Mouse (Mus musculus) forebrain, postnatal 0 days (tissue): ENCODE data around the gene Asf1a. TPM values are rescaled to one million over a fixed set of nuclear protein-coding genes. Genes with fewer than 3 reads are reported as not detected.
A peak's percentile ranks its signal among the peaks of the same experiment; 100 is the strongest.
"Not testable (repeated sequence)": the region's sequence is repeated elsewhere in the genome, so short reads cannot be mapped to it uniquely, and the experiment has no call there.

ENCODE experiments used
- ATAC-seq: fragments of 200-750 bp; cut with Nextera tagmentation; 2 replicates; pipeline ENCODE4 v1.8.0; 2017; ENCODE audit warnings: mild to moderate bottlenecking, moderate library complexity
- DNase-seq: peaks from one replicate; pipeline ENCODE4 v3.0.0-alpha.2; 2015
- H3K27ac ChIP-seq: fragments of 300-500 bp; sonication (generic); 2 replicates; pipeline ENCODE4 v1.5.1; 2014; ENCODE audit warnings: low read depth, mild to moderate bottlenecking, antibody characterized with exemption, low read length, moderate library complexity, mixed read lengths
- H3K27me3 ChIP-seq: fragments of 300-500 bp; sonication (generic); 2 replicates; pipeline ENCODE4 v1.6.1; 2014; ENCODE audit warnings: mild to moderate bottlenecking, low read length, mixed read lengths; ENCODE audit not compliant: insufficient read depth
- H3K36me3 ChIP-seq: fragments of 300-500 bp; sonication (generic); 2 replicates; pipeline ENCODE4 v1.6.1; 2014; ENCODE audit warnings: mild to moderate bottlenecking, moderate library complexity; ENCODE audit not compliant: insufficient read depth
- H3K4me1 ChIP-seq: fragments of 300-500 bp; sonication (generic); 2 replicates; pipeline ENCODE4 v1.6.1; 2014; ENCODE audit warnings: antibody characterized with exemption; ENCODE audit not compliant: insufficient read depth
- H3K4me2 ChIP-seq: fragments of 300-500 bp; sonication (generic); 2 replicates; pipeline ENCODE4 v1.6.1; 2014; ENCODE audit warnings: low read depth, mild to moderate bottlenecking, moderate library complexity
- H3K4me3 ChIP-seq: fragments of 300-500 bp; sonication (generic); 2 replicates; pipeline ENCODE4 v1.5.1; 2014; ENCODE audit warnings: low read depth, low read length, mixed read lengths
- H3K9ac ChIP-seq: fragments of 300-500 bp; sonication (generic); 2 replicates; pipeline ENCODE4 v1.6.1; 2014; ENCODE audit warnings: mild to moderate bottlenecking
- H3K9me3 ChIP-seq: fragments of 300-500 bp; sonication (generic); 2 replicates; pipeline ENCODE4 v1.6.1; 2016; ENCODE audit warnings: low read length
- CTCF ChIP-seq: sonication (generic); IDR thresholded peaks from 2 replicates; pipeline ENCODE4 v1.5.1; 2016; ENCODE audit warnings: antibody characterized with exemption, control low read depth, low read depth
- WGBS: fragments of 180-500 bp; shearing (Covaris S2); extraction: QIAGEN DNeasy Blood & Tissue Kit; methylation state at CpG from one replicate; pipeline ENCODE4 v1.1.7; 2014; 5-methylcytosine and 5-hydroxymethylcytosine counted together
- polyA plus RNA-seq: library from polyadenylated mRNA; unstranded; fragments of >200 nt; fragmentation: Nextera tagmentation; extraction: Ambion mirVana; gene quantifications from 2 replicates; pipeline ENCODE4 v1.2.1, GENCODE M21; 2015
- total RNA-seq: library from RNA; depleted of rRNA; stranded (reverse); fragments of >200 nt; gene quantifications from 2 replicates; pipeline ENCODE4 v1.2.3, GENCODE M21; 2014; rRNA removed

Asf1a gene
- total and polyA plus RNA-seq, 2 experiments from 2014 or later, result 40.6 to 62.1 TPM

- no peaks in the 10 kb centered on the region for H3K36me3 ChIP-seq
- no peaks in the 10 kb centered on the region for H3K9me3 ChIP-seq
- no peak overlapping the region for H3K9ac ChIP-seq
- H3K27ac ChIP-seq, result no peak overlapping the region
- no peaks in the 10 kb centered on the region for H3K27me3 ChIP-seq
- no peaks in the 10 kb centered on the region for H3K4me1 ChIP-seq
- ATAC-seq (peak; percentile 88), DNase-seq (peak; percentile 75)
- H3K4me2 ChIP-seq, result no peak overlapping the region
- TF ChIP-seq CTCF, result peak; percentile 90
- H3K4me3 ChIP-seq, result no peak overlapping the region
These were observed 45.0 kb downstream of the Asf1a start for GRCm38 (mm10) chr10:53641507-53641906.

- no peak overlapping the region for H3K9ac ChIP-seq
- DNase-seq (no peak), ATAC-seq (no peak)
- no peaks in the 10 kb centered on the region for H3K9me3 ChIP-seq
- no peak overlapping the region for H3K4me3 ChIP-seq
- H3K4me2 ChIP-seq, result no peak overlapping the region
- no peaks in the 10 kb centered on the region for H3K4me1 ChIP-seq
- TF ChIP-seq CTCF, result no peak
- WGBS, result 82% methylated on average over 2 of the region's 2 CpGs
- H3K27ac ChIP-seq, result no peak overlapping the region
- H3K27me3 ChIP-seq, result no peaks in the 10 kb centered on the region
- no peaks in the 10 kb centered on the region for H3K36me3 ChIP-seq
These were observed 54.1 kb downstream of the Asf1a start for GRCm38 (mm10) chr10:53650683-53651082.

- 81% methylated on average over 5 of the region's 5 CpGs for WGBS
- H3K27me3 ChIP-seq, ATAC-seq, H3K4me2 ChIP-seq, H3K4me1 ChIP-seq, H3K4me3 ChIP-seq, H3K27ac ChIP-seq, H3K9ac ChIP-seq, H3K9me3 ChIP-seq, H3K36me3 ChIP-seq, DNase-seq: not testable (repeated sequence)
These were observed 57.7 kb downstream of the Asf1a start for GRCm38 (mm10) chr10:53654239-53654638.

Other genes with a start within 250 kb of the Asf1a start
- gene Cep85l, start 216.8 kb upstream of the Asf1a start, total RNA-seq, result 12.7 and 18.2 TPM in 2 replicates
- gene Cep85l, start 216.8 kb upstream of the Asf1a start, polyA plus RNA-seq, result 4.9 and 6.9 TPM in 2 replicates
- 4.5 and 6.0 TPM in 2 replicates for gene Mcm9, start 33.7 kb downstream of the Asf1a start, total RNA-seq
- 4.8 and 5.4 TPM in 2 replicates for gene Mcm9, start 33.7 kb downstream of the Asf1a start, polyA plus RNA-seq
- 20.3 and 20.5 TPM in 2 replicates for gene Fam184a, start 154.4 kb downstream of the Asf1a start, total RNA-seq
- 6.3 and 10.3 TPM in 2 replicates for gene Fam184a, start 154.4 kb downstream of the Asf1a start, polyA plus RNA-seq